Mouse (Mus musculus) embryonic facial prominence, embryonic 10.5 days (tissue): ENCODE results near the gene Gm21541. TPM values are rescaled to one million over a fixed set of nuclear protein-coding genes. Genes with fewer than 3 reads are reported as not detected.
"Not testable (repeated sequence)": the region's sequence is repeated elsewhere in the genome, so short reads cannot be mapped to it uniquely, and the experiment has no call there.

Experiments used
- DNase-seq: peaks from one replicate; pipeline ENCODE4 v3.0.0-alpha.2; 2017; ENCODE audit warnings: low spot score
- H3K27ac ChIP-seq: fragments of 300-500 bp; sonication (generic); replicated peaks from 2 replicates; pipeline ENCODE4 v1.5.1; 2016; ENCODE audit warnings: mild to moderate bottlenecking
- H3K27me3 ChIP-seq: fragments of 300-500 bp; sonication (generic); replicated peaks from 2 replicates; pipeline ENCODE4 v1.6.1; 2016; ENCODE audit warnings: low read depth, mild to moderate bottlenecking; ENCODE audit not compliant: poor library complexity, severe bottlenecking
- H3K36me3 ChIP-seq: fragments of 300-500 bp; sonication (generic); replicated peaks from 2 replicates; pipeline ENCODE4 v1.6.1; 2016; ENCODE audit warnings: mild to moderate bottlenecking, moderate library complexity
- H3K4me1 ChIP-seq: fragments of 300-500 bp; sonication (generic); 2 replicates; pipeline ENCODE4 v1.6.1; 2016
- H3K4me3 ChIP-seq: fragments of 300-500 bp; sonication (generic); 2 replicates; pipeline ENCODE4 v1.5.1; 2016; ENCODE audit warnings: mild to moderate bottlenecking, moderate library complexity
- H3K9me3 ChIP-seq: fragments of 300-500 bp; sonication (generic); 2 replicates; pipeline ENCODE4 v1.6.1; 2016; ENCODE audit warnings: mild to moderate bottlenecking
- WGBS: fragments of 180-500 bp; shearing (Covaris S2); methylation state at CpG from one replicate; pipeline ENCODE4 v1.1.7; 2016; 5-methylcytosine and 5-hydroxymethylcytosine counted together
- polyA plus RNA-seq: library from polyadenylated mRNA; unstranded; fragments of >200 nt; fragmentation: Nextera tagmentation; extraction: Ambion mirVana; gene quantifications from 2 replicates; pipeline ENCODE4 v1.2.1, GENCODE M21; 2016

Gene Gm21541
- not detected in 2 replicates for polyA plus RNA-seq

DNA sequence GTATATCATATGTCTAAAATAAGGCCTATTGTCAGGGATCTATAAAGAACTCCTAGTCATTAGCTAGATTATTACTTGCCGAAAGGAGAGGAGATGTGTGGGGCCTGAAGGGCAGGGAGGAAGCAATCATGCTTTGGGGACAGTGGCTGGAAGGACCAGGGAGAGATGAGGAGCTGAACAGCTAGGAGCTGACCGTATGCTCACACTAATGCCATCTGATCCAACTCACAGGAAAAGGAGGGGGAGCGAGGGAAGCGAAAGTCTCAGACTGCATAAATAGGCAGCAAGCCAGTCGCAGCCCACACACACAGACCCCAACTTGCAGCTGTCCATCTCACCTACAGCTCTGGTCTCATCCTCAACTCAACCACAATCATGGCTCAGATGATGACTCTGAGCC lies at the start of gene Gm21541:
Gene Gm21541 (plus strand): TSS at position 301 of the 400 bp plus-strand sequence.
- not testable (repeated sequence) for H3K27ac ChIP-seq, H3K27me3 ChIP-seq, H3K9me3 ChIP-seq, H3K4me3 ChIP-seq, H3K4me1 ChIP-seq, DNase-seq, H3K36me3 ChIP-seq
- WGBS, result no CpG with 5 or more reads among the region's 5 CpGs

DNA sequence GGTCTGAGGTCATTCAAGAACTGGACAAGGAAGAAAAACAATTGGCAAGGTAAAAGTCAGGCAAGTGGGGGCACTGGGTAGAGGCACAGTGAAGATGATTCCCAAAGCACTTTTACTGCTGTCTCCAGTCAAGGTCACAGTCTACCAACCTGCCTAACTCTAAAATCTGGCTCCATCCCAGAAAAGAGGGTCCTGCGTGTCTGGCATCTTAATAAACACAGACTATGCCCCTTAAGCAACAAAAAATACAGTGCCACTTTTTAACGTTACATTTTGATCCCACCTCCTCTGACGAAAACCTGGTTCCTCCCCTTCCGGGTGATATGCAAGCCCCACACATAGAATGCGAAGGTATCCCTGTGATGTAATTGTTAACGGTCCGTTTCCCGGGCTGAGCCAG lies 37.9 kb downstream of the Gm21541 start, which contains the start of gene Gm20878:
Gene Gm20878 (plus strand): TSS at position 301 of the 400 bp plus-strand sequence.
- not testable (repeated sequence) for DNase-seq, H3K27me3 ChIP-seq, H3K4me3 ChIP-seq, H3K9me3 ChIP-seq, H3K36me3 ChIP-seq, H3K4me1 ChIP-seq, H3K27ac ChIP-seq
- no CpG with 5 or more reads among the region's 8 CpGs for WGBS

Other genes starting within 250 kb of the Gm21541 start
- 8.6 and 11.1 TPM in 2 replicates for gene Cntfr, start 206.5 kb upstream of the Gm21541 start, polyA plus RNA-seq
- gene Il11ra1, start 203.6 kb upstream of the Gm21541 start, polyA plus RNA-seq, result 146 and 188 TPM in 2 replicates
- gene Rpp25l, start 190.1 kb upstream of the Gm21541 start, polyA plus RNA-seq, result 91.2 and 91.9 TPM in 2 replicates
- 133 and 140 TPM in 2 replicates for gene Dctn3, start 180.4 kb upstream of the Gm21541 start, polyA plus RNA-seq
- gene Arid3c, start 172.5 kb upstream of the Gm21541 start, polyA plus RNA-seq, result 0.50 and 0.86 TPM in 2 replicates
- gene Galt, start 148.4 kb upstream of the Gm21541 start, polyA plus RNA-seq, result 31.2 and 34.3 TPM in 2 replicates
- gene Sigmar1, start 147.5 kb upstream of the Gm21541 start, polyA plus RNA-seq, result 87.6 and 91.5 TPM in 2 replicates
- gene Ccl27a, start 129.4 kb upstream of the Gm21541 start, polyA plus RNA-seq, result 41.4 and 43.2 TPM in 2 replicates
- 1.5 and 2.8 TPM in 2 replicates for gene Gm20878, start 38.0 kb downstream of the Gm21541 start, polyA plus RNA-seq
- gene Fam205a4, start 62.4 kb downstream of the Gm21541 start, polyA plus RNA-seq, result 0.11 TPM in 1 of 2 replicates, not detected in the other
- not detected in 2 replicates for gene Gm21093, start 131.1 kb downstream of the Gm21541 start, polyA plus RNA-seq
- gene Gm3893, start 187.6 kb downstream of the Gm21541 start, polyA plus RNA-seq, result not detected in 2 replicates
- gene Gm13304, start 211.2 kb downstream of the Gm21541 start, polyA plus RNA-seq, result 2.7 TPM in 1 of 2 replicates, not detected in the other
- not detected in 2 replicates for gene Gm13306, start 249.8 kb downstream of the Gm21541 start, polyA plus RNA-seq